Mouse (Mus musculus) gastrocnemius, postnatal 36 days (tissue): ENCODE results near the gene Nsun3. TPM values are rescaled to one million over a fixed set of nuclear protein-coding genes. Genes with fewer than 3 reads are reported as not detected.

Experiments used
- DNase-seq, 2 experiments: peaks; one replicate each; pipeline ENCODE4 v3.0.0; 2022
- intact Hi-C: fragments of 180-260 bp; cut with DNase I; formaldehyde crosslinking; loops from one replicate; pipeline ENCODE4 v1.15.1; 2025
- long read RNA-seq, 2 experiments: library from polyadenylated mRNA; stranded (forward); transcript quantifications; one replicate each; pipeline ENCODE4 v2.0.0; 2021
- total RNA-seq, 2 experiments: library from RNA; stranded (reverse); gene quantifications; 2 replicates each; pipeline ENCODE4 v1.2.3; 2021

Nsun3 gene
- total RNA-seq: 1 to 10 TPM; 6.0 to 6.8 TPM
- long read RNA-seq, experiment 1, partial matches to known transcripts: 0 of 5 reads
- long read RNA-seq, experiment 1, other reads (novel, unspliced or antisense): 3 of 5 reads
- long read RNA-seq, experiment 2, partial matches to known transcripts: 0 of 4 reads
- long read RNA-seq, experiment 2, other reads (novel, unspliced or antisense): 0 of 4 reads

- intact Hi-C loops: no loop called here
- DNase-seq: peak; percentile 83 to 89
Measured at GRCm38 (mm10) chr16:62786621-62787331, at the start of gene Nsun3. Gene Nsun3, minus strand, starts transcription at chr16:62786818.

DNA sequence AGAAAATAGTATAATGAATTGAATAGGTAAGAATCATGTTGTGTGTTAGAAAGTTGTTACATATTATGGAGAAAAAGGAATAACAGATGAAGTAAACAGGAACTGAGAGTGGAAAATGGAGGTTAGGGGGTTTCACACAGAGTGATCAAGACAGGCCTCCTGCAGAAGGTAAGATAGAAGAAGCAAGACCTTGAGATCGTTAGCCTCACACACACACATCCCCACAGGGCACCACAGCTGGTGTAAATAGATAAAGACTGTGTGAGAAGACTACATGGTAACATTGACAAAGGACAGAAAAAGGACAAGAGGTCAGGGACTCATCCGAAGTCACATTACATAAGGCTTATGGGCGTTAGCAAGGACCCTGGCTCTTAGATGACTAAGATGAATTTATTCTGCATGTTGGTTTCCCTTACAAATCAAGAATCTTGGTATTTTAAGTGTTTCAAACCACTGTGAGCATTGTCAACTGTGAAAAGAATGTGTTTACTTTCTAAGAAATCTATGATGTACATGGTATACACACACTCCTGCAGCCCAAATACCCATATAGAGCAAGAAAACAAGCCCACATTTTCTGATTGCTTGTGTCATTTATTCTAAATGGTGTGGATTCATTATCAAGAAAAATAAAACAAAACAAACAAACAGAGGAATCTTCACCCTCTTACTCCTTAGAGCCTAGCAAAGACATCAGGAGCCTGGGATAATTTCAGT is 47.6 kb upstream of the Nsun3 start:
- intact Hi-C loops: no loop called here
- no peak for DNase-seq

GRCm38 (mm10) chr16:62832481-62832880 is 45.9 kb upstream of the Nsun3 start:
- intact Hi-C loops: no loop called here
- peak in 1 of 2 experiments; percentile 5 for DNase-seq

DNA sequence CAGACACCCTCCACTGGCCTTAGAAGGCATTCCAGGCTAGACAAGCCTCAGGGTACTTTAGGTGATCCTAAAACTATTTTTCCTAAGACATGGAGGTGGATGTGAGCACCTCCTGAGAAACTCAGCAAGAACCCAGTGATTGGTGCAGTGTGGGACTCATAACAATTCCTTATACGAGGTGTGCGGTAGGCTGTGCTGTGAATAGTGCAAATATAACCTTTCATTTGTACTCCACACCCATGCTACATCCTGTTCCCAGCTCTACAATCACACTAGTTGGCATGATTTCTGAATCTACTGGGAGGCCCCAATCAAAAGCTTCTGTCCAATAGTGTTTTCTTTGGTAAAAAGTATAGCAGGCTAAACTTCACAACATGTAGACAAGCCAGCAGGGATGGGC is 45.4 kb upstream of the Nsun3 start:
- DNase-seq: no peak
- intact Hi-C loops: no loop called here

GRCm38 (mm10) chr16:62826156-62827001 is 39.8 kb upstream of the Nsun3 start:
- intact Hi-C loops: loop anchor here (5.0 kb wide), 1 partner anchor 44 kb away; no protein-coding TSS in a partner anchor
- DNase-seq: no peak

GRCm38 (mm10) chr16:62822472-62822871 is 35.9 kb upstream of the Nsun3 start:
- DNase-seq: no peak
- intact Hi-C loops: no loop called here

GRCm38 (mm10) chr16:62814491-62814890 is 27.9 kb upstream of the Nsun3 start, which contains the start of gene Stx19:
Gene Stx19, plus strand, starts transcription at chr16:62814676.
- no peak for DNase-seq
- intact Hi-C loops: no loop called here

DNA sequence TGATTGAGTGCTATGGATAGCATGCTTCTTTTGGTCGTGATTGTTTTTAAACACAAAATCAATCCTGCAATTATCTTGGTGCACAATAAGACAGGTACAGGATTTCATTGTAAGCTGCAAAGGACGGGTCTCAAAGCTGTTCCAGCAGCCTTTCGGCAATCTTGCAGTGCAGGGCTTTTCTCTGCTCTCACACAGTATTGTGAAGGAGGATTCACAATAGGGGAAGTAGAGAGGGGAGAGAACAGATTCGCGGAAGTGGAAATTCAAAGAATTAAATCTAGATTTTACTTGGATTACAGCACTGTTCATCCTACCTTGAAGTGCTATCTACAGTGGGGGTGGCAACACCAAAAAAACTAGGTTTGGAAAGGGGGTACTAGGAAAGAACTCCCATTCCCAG is 27.2 kb upstream of the Nsun3 start:
- no peak for DNase-seq
- intact Hi-C loops: no loop called here

- DNase-seq: no peak
- intact Hi-C loops: no loop called here
Measured at GRCm38 (mm10) chr16:62810855-62811254, 24.2 kb upstream of the Nsun3 start.

GRCm38 (mm10) chr16:62807249-62807979 is 20.8 kb upstream of the Nsun3 start:
- no peak for DNase-seq
- intact Hi-C loops: no loop called here

DNA sequence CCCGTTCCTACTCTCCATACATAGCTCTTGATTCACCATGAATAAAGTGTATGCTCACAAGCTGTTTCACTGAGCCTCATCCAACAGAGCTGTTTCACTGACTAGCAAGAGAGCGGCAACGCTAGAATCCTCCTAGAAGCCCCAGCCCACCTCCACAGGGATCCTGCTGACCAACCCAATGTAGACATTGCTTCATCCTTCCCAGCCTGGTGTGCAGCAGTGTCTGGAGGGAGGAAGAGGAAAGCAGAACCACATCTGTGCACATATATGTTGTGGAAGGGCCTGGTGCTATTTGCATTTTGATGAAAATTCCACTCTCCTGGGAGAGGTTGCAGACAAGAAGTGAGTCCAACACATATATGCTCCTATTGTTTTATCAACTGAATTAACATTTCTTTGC is 18.0 kb upstream of the Nsun3 start:
- intact Hi-C loops: no loop called here

GRCm38 (mm10) chr16:62799839-62800238 is 13.2 kb upstream of the Nsun3 start:
- no peak for DNase-seq
- intact Hi-C loops: no loop called here

More for the DNA sequence above, 18.0 kb upstream of the Nsun3 start:
- DNase-seq: no peak

- intact Hi-C loops: no loop called here
- no peak for DNase-seq
Measured at GRCm38 (mm10) chr16:62799426-62799825, 12.8 kb upstream of the Nsun3 start.

GRCm38 (mm10) chr16:62798808-62799207 is 12.2 kb upstream of the Nsun3 start:
- DNase-seq: no peak
- intact Hi-C loops: no loop called here

- DNase-seq: no peak
- intact Hi-C loops: no loop called here
Measured at GRCm38 (mm10) chr16:62796608-62797007, 10.0 kb upstream of the Nsun3 start.

GRCm38 (mm10) chr16:62782229-62782628 is 4.4 kb downstream of the Nsun3 start:
- intact Hi-C loops: loop anchor here (5.0 kb wide), 1 partner anchor 45 kb away; no protein-coding TSS in a partner anchor
- DNase-seq: no peak

DNA sequence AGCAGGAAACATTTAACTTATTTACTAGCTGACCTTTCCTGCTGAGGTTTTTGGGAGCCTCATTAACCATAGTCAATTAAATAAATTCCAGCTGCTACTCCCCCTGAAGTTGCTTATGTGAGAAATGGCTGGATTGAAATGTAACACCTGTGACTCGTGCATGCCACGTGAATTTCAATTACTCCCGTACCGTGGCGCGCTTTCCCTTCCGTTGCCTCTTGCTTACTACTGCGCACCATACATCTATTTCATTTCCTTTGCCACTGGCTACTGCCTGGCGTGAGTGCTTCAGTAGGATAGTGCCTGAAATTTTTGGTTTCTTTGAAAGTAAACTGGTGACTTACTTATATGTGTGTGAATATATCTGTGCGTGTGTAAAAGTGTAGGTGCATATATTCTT is 8.3 kb downstream of the Nsun3 start:
- intact Hi-C loops: no loop called here
- DNase-seq: no peak

- DNase-seq: no peak
Measured at GRCm38 (mm10) chr16:62776034-62776433, 10.6 kb downstream of the Nsun3 start.

GRCm38 (mm10) chr16:62773462-62773861 is 13.2 kb downstream of the Nsun3 start:
- intact Hi-C loops: no loop called here
- no peak for DNase-seq

More at GRCm38 (mm10) chr16:62776034-62776433, 10.6 kb downstream of the Nsun3 start:
- intact Hi-C loops: no loop called here

DNA sequence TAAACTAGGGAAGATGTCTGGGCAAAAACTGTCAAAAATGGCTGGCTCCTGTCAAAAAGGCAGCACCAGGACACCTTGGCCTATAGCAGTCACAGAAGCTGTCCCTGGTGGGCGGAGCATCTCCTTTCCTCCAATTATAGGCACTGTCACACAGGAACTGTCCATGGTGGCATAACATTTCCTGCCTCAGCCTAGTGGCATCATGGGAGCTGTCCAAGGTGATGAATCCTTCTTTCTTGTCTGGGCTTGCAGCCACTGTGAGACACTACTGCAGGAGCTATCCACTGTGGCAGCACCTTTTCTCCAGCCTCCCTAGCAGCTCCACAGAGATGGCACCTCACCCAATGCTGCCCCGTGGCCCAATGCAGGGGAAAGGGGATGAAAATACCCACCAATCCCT is 28.3 kb downstream of the Nsun3 start:
- no peak for DNase-seq
- intact Hi-C loops: no loop called here
